Mouse (Mus musculus) right cerebral cortex, postnatal 4 days (tissue): ENCODE measurements at regions not wholly inside any gene's neighbourhood (a gene's known extent, or its start where the extent isn't known, plus 50 kb on each side); places are given as distances from the start of the nearest gene placed in this dataset.

Source experiments
- DNase-seq: peaks from one replicate; pipeline ENCODE4 v3.0.0-alpha.2; 2022

DNA sequence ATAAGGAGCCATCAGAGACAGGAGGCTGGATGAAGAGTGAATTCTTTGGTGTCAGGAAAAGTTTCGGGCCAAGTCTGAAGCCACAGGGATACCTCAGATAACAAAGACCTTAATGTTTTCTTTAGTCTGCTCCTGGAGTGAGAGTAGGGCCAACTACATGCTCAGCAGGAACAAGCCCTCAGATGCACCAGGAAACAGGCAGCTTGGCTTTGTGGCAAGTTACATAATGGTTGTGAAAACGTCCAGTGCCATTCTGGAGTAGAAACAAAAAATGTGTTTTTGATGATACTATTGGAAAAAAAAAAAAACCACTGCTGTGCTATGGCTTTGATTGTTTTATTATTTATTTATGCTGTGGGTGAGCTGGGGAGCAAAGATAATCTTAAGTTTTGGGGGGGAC, 452.2 kb upstream of the Mon1b start:
- DNase-seq = no peak

DNA sequence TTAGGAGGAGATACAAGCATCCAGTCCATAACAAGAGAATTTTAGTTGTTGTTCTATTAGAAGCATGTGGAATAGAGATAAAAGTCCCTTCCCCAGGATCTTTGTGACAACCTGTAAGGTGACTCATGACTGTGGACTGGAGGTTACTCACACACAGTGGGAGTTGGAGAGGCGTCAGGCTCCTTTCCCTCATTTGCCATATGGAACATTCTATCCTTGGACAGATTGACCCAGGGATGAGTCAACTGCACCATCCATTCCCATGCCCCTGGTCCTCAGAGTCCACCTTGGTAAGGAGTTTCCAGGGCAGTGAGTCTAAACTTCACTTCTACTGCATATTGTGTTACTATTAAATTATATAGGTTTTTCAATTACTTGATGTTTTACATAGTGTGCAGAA, 444.9 kb upstream of the Mon1b start:
- DNase-seq = no peak

DNA sequence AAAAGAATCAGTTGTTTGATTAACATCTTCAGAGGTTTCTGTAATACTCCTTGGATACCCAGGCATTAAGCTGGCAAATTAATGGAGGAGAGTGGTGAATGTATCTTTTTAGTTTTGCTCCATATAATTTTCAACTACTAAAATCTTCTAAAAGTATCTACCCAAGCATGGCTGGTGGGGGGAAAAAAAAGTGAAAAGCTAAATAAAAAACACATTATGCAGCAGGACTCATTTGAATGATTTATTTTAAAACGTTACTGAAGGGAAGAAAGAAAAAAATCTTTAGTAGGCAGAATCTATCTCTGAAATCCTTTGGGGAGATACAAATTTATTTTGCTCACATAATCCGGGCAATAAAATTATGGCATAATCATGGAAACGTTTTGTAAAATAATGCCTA, 443.9 kb upstream of the Mon1b start:
- no peak for DNase-seq
